Mouse (Mus musculus): ENCODE data around the gene Olfr221.

Gene Olfr221

GRCm38 (mm10) chr14:52003981-52004495 lies 38.2 kb downstream of the Olfr221 start:
- peak; percentile 93 for DNase-seq

- DNase-seq, result no peak
Measured at GRCm38 (mm10) chr14:51997483-51997882, 44.8 kb downstream of the Olfr221 start.

- no peak for DNase-seq
Measured at GRCm38 (mm10) chr14:51996866-51997265, 45.4 kb downstream of the Olfr221 start.

- DNase-seq, result no peak
Measured at GRCm38 (mm10) chr14:51996231-51996841, 45.9 kb downstream of the Olfr221 start.

- DNase-seq, result no peak
Measured at GRCm38 (mm10) chr14:51995219-51995871, 46.9 kb downstream of the Olfr221 start.

GRCm38 (mm10) chr14:51994453-51994852 lies 47.8 kb downstream of the Olfr221 start:
- DNase-seq, result no peak

GRCm38 (mm10) chr14:51989461-51989970 lies 52.7 kb downstream of the Olfr221 start:
- peak; percentile 48 for DNase-seq

GRCm38 (mm10) chr14:51988731-51989130 lies 53.5 kb downstream of the Olfr221 start:
- no peak for DNase-seq

- DNase-seq, result no peak
Measured at GRCm38 (mm10) chr14:51987177-51987576, 55.1 kb downstream of the Olfr221 start.

- no peak for DNase-seq
Measured at GRCm38 (mm10) chr14:51986153-51986505, 56.1 kb downstream of the Olfr221 start.

GRCm38 (mm10) chr14:51985301-51986152 lies 56.7 kb downstream of the Olfr221 start:
- peak; percentile 83 for DNase-seq

- DNase-seq, result peak; percentile 66
Measured at GRCm38 (mm10) chr14:51984247-51985231, 57.7 kb downstream of the Olfr221 start, which contains the start of gene Arhgef40. Gene Arhgef40 (plus strand): TSS chr14:51984719.

Measured in layer of hippocampus, adult 9-11 months (tissue).